Mouse (Mus musculus) erythroblast, embryonic 14.5 days (primary cell): ENCODE data around the gene Pfdn4.

Experiments used
- GATA1 ChIP-seq: IDR thresholded peaks from 2 replicates; pipeline ENCODE4 v1.6.1; 2012; ENCODE audit warnings: low read length, inconsistent platforms, mixed read lengths
- TAL1 ChIP-seq: IDR thresholded peaks from 3 replicates; pipeline ENCODE4 v1.6.1; 2012; ENCODE audit warnings: low read length, inconsistent platforms, mixed read lengths

DNA sequence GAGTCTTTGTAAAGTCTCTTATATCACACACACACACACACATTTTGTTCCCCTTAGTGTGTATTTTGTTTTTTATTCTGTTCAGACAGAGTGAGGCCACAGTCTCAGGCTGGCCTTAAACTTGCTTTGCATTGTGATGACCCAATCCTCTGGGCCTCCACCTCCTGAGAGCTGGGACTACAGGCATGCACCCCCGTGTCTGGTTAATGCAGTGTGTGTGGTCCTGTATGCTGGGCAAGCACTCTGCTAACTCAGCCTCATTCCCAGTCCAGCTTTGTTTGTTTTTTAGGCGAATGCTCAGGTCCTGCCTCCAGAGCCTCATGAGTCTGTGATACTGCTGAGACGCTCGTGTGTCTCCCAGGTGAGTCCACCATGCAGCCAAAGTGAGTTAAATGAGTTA is 51.8 kb downstream of the Pfdn4 start:
- TF ChIP-seq GATA1: no peak
- TF ChIP-seq TAL1: no peak
